17 mouse cellular contexts compared by ENCODE assay signal in the genomic region with DNA sequence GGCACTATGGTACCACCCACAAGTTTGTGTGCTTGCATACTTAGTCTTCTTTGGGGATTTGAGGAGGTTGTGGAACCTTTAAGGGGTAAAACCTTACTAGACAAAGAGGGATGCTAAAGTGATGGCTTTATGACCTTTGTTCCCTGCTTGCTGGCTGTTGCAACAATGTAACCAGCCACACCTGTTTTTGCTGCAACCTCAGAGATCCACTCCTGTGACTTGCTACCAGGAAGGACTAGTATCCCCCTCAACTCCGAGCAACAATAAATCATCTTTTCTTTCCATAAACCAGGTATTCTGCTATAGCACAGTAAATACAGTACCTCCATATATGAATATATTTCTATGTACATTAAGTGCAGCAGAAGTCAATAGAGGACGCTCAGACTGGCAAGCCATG.
"Had no signal": no experiment of that assay in that cellular context is flagged by ENCODE, and none has a peak within 500 bp of the region (broad histone marks: within the 10 kb centered on the region; RNA-seq: fewer than 3 reads in every experiment).

No protein-coding gene starts in this region.

- H3K4me3 ChIP-seq: liver, embryonic 15.5 days; lung, embryonic 15.5 days; midbrain, embryonic 13.5 days; midbrain, embryonic 15.5 days; neural tube, embryonic 12.5 days; stomach, embryonic 15.5 days had no signal

- H3K4me1 ChIP-seq: liver, embryonic 15.5 days; lung, embryonic 15.5 days; stomach, embryonic 15.5 days had no signal

- DNase-seq: liver, postnatal 0 days; lung, adult 2 months; lung, postnatal 14 days; lung, postnatal 4 days; right cerebral cortex, postnatal 14 days; thymus, adult 2 months; thymus, postnatal 25 days; thymus, postnatal 4 days had no signal

- H3K27ac ChIP-seq: liver, embryonic 15.5 days; lung, embryonic 15.5 days; midbrain, embryonic 13.5 days; midbrain, embryonic 15.5 days; neural tube, embryonic 12.5 days; stomach, embryonic 15.5 days; stomach, postnatal 0 days had no signal

- H3K9ac ChIP-seq: liver, embryonic 15.5 days; liver, postnatal 0 days; lung, embryonic 15.5 days; midbrain, embryonic 13.5 days; midbrain, embryonic 15.5 days; neural tube, embryonic 12.5 days; stomach, embryonic 15.5 days had no signal

- H3K36me3 ChIP-seq: liver, embryonic 15.5 days; lung, embryonic 15.5 days; midbrain, embryonic 13.5 days; midbrain, embryonic 15.5 days; neural tube, embryonic 12.5 days; stomach, embryonic 15.5 days had no signal

- H3K4me2 ChIP-seq: liver, embryonic 15.5 days; lung, embryonic 15.5 days; midbrain, embryonic 11.5 days; midbrain, embryonic 13.5 days; midbrain, embryonic 15.5 days; neural tube, embryonic 12.5 days; stomach, embryonic 15.5 days had no signal

- ATAC-seq: liver, postnatal 0 days; lung, postnatal 0 days; midbrain, embryonic 13.5 days; midbrain, embryonic 15.5 days had no signal

- H3K9me3 ChIP-seq: liver, embryonic 15.5 days; lung, embryonic 15.5 days; midbrain, embryonic 13.5 days; midbrain, embryonic 15.5 days; neural tube, embryonic 12.5 days; stomach, embryonic 15.5 days had no signal

- H3K27me3 ChIP-seq: liver, embryonic 15.5 days; lung, embryonic 15.5 days; midbrain, embryonic 13.5 days; midbrain, embryonic 15.5 days; neural tube, embryonic 12.5 days; stomach, embryonic 15.5 days had no signal
